Mouse (Mus musculus) liver, embryonic 14.5 days (tissue): ENCODE results near the gene Rars2. TPM values are rescaled to one million over a fixed set of nuclear protein-coding genes. Genes with fewer than 3 reads are reported as not detected.

ENCODE experiments used
- ATAC-seq: fragments of 200-750 bp; cut with Nextera tagmentation; 2 replicates; pipeline ENCODE4 v1.8.0; 2017; ENCODE audit warnings: moderate number of reproducible peaks, mild to moderate bottlenecking, moderate library complexity; ENCODE audit not compliant: insufficient read depth
- DNase-seq, 3 experiments: peaks; one replicate each; pipeline ENCODE4 v3.0.0-alpha.2; 2012 to 2013; ENCODE audit warnings: low read depth in 3 of 3, low spot score in 3 of 3
- H3K27ac ChIP-seq: fragments of 300-500 bp; sonication (generic); 2 replicates; pipeline ENCODE4 v1.5.1; 2014; ENCODE audit warnings: moderate library complexity, mild to moderate bottlenecking, control low read depth, inconsistent platforms
- H3K27me3 ChIP-seq: fragments of 300-500 bp; sonication (generic); 2 replicates; pipeline ENCODE4 v1.6.1; 2014; ENCODE audit warnings: mild to moderate bottlenecking, low read length, moderate library complexity; ENCODE audit not compliant: control insufficient read depth, insufficient read depth
- H3K36me3 ChIP-seq: fragments of 300-500 bp; sonication (generic); replicated peaks from 2 replicates; pipeline ENCODE4 v1.6.1; 2014; ENCODE audit warnings: low read depth; ENCODE audit not compliant: control insufficient read depth, insufficient read depth
- H3K4me1 ChIP-seq, 2 experiments: fragments of 200-500 bp in 1 of 2; fragments of 300-500 bp in 1 of 2; sonication (generic) in 1 of 2; replicated peaks; 2 replicates each; pipeline ENCODE4 v1.6.1; 2012 to 2014; ENCODE audit warnings: antibody characterized with exemption in 1 of 2, inconsistent platforms in 1 of 2, low read length in 1 of 2; ENCODE audit not compliant: control insufficient read depth in 2 of 2, insufficient read depth in 2 of 2
- H3K4me2 ChIP-seq: fragments of 300-500 bp; sonication (generic); 2 replicates; pipeline ENCODE4 v1.6.1; 2014; ENCODE audit warnings: low read depth, mild to moderate bottlenecking, control low read depth, moderate library complexity
- H3K4me3 ChIP-seq, 2 experiments: fragments of 200-500 bp in 1 of 2; fragments of 300-500 bp in 1 of 2; sonication (generic) in 1 of 2; 2 replicates each; pipeline ENCODE4 v1.5.1; 2012 to 2014; ENCODE audit warnings: low read depth in 2 of 2, low read length in 2 of 2, mild to moderate bottlenecking in 2 of 2, control low read depth in 1 of 2, inconsistent platforms in 1 of 2, moderate library complexity in 1 of 2; ENCODE audit not compliant: insufficient read depth in 1 of 2
- H3K9ac ChIP-seq: fragments of 300-500 bp; sonication (generic); replicated peaks from 2 replicates; pipeline ENCODE4 v1.6.1; 2014; ENCODE audit warnings: mild to moderate bottlenecking, control low read depth, moderate library complexity
- H3K9me3 ChIP-seq: fragments of 300-500 bp; sonication (generic); 2 replicates; pipeline ENCODE4 v1.6.1; 2016; ENCODE audit warnings: low read length, mixed read lengths; ENCODE audit not compliant: control insufficient read depth
- CTCF ChIP-seq: IDR thresholded peaks from 2 replicates; pipeline ENCODE4 v1.5.1; 2016; ENCODE audit warnings: antibody characterized with exemption, low read depth, control low read depth
- EP300 ChIP-seq: IDR thresholded peaks from 2 replicates; pipeline ENCODE4 v1.6.1; 2016; ENCODE audit warnings: antibody characterized with exemption, low read depth
- WGBS: fragments of 180-500 bp; shearing (Covaris S2); extraction: QIAGEN DNeasy Blood & Tissue Kit; methylation state at CpG from one replicate; pipeline ENCODE4 v1.1.7; 2014; ENCODE audit not compliant: insufficient replicate concordance; 5-methylcytosine and 5-hydroxymethylcytosine counted together
- polyA plus RNA-seq, 2 experiments: library from polyadenylated mRNA; depleted of rRNA in 1 of 2; stranded (reverse) in 1 of 2; unstranded in 1 of 2; fragments of >200 nt; fragmentation: Nextera tagmentation in 1 of 2; extraction: Ambion mirVana in 1 of 2; gene quantifications; 2 replicates each; pipeline versions ENCODE4 v1.2.1 to v1.2.3; 2012 to 2014

Gene Rars2
- polyA plus RNA-seq, 2 experiments = 17.4 to 23.5 TPM

GRCm38 (mm10) chr4:34626401-34626800 lies 11.6 kb downstream of the Rars2 start:
- H3K27ac ChIP-seq = no peak overlapping the region
- no peaks in the 10 kb centered on the region for H3K27me3 ChIP-seq
- TF ChIP-seq EP300 = no peak
- no peak for TF ChIP-seq CTCF
- no peak overlapping the region for H3K4me2 ChIP-seq
- H3K36me3 ChIP-seq = no peaks in the 10 kb centered on the region; the same call in 1 of the 2 replicates
- no peak overlapping the region for H3K4me3 ChIP-seq
- ATAC-seq = no peak
- no peak overlapping the region for H3K9ac ChIP-seq
- H3K9me3 ChIP-seq = no peaks in the 10 kb centered on the region
- H3K4me1 ChIP-seq = no peaks in the 10 kb centered on the region
- WGBS = 83% methylated on average over 6 of the region's 6 CpGs
- no peak for DNase-seq

GRCm38 (mm10) chr4:34629956-34630355 lies 15.2 kb downstream of the Rars2 start:
- WGBS = 68% methylated on average over 1 of the region's 1 CpGs
- H3K27me3 ChIP-seq = no peaks in the 10 kb centered on the region
- DNase-seq = no peak
- H3K36me3 ChIP-seq = no peaks in the 10 kb centered on the region; the same call in none of the 2 replicates
- no peak overlapping the region for H3K4me3 ChIP-seq
- no peak overlapping the region for H3K4me2 ChIP-seq
- ATAC-seq = no peak
- H3K4me1 ChIP-seq = no peaks in the 10 kb centered on the region
- no peak overlapping the region for H3K27ac ChIP-seq
- TF ChIP-seq EP300 (no peak), CTCF (no peak)
- no peaks in the 10 kb centered on the region for H3K9me3 ChIP-seq
- no peak overlapping the region for H3K9ac ChIP-seq

GRCm38 (mm10) chr4:34634129-34634528 lies 19.4 kb downstream of the Rars2 start:
- no peak overlapping the region for H3K9ac ChIP-seq
- H3K9me3 ChIP-seq = no peaks in the 10 kb centered on the region
- no peaks in the 10 kb centered on the region; the same call in none of the 2 replicates for H3K36me3 ChIP-seq
- DNase-seq (no peak), ATAC-seq (no peak)
- TF ChIP-seq CTCF (no peak), EP300 (no peak)
- H3K4me3 ChIP-seq = no peak overlapping the region
- no peak overlapping the region for H3K4me2 ChIP-seq
- WGBS = 82% methylated on average over 7 of the region's 7 CpGs
- H3K27ac ChIP-seq = no peak overlapping the region
- no peaks in the 10 kb centered on the region for H3K27me3 ChIP-seq
- no peaks in the 10 kb centered on the region for H3K4me1 ChIP-seq

- H3K4me3 ChIP-seq = no peak overlapping the region
- no peak overlapping the region for H3K9ac ChIP-seq
- no peak overlapping the region for H3K27ac ChIP-seq
- ATAC-seq (no peak), DNase-seq (no peak)
- no peak overlapping the region for H3K4me2 ChIP-seq
- H3K9me3 ChIP-seq = no peaks in the 10 kb centered on the region
- H3K4me1 ChIP-seq = no peaks in the 10 kb centered on the region
- WGBS = 66% methylated on average over 5 of the region's 5 CpGs
- TF ChIP-seq EP300 = no peak
- no peak for TF ChIP-seq CTCF
- peaks cover 6% of the 10 kb centered on the region for H3K36me3 ChIP-seq
- no peaks in the 10 kb centered on the region for H3K27me3 ChIP-seq
These were observed 21.3 kb downstream of the Rars2 start for GRCm38 (mm10) chr4:34636036-34636435.

GRCm38 (mm10) chr4:34637386-34637785 lies 22.6 kb downstream of the Rars2 start:
- no peaks in the 10 kb centered on the region for H3K4me1 ChIP-seq
- no peak overlapping the region for H3K4me2 ChIP-seq
- H3K27ac ChIP-seq = no peak overlapping the region
- TF ChIP-seq EP300 (no peak), CTCF (no peak)
- peaks cover 6% of the 10 kb centered on the region for H3K36me3 ChIP-seq
- no peaks in the 10 kb centered on the region for H3K9me3 ChIP-seq
- no peaks in the 10 kb centered on the region for H3K27me3 ChIP-seq
- no peak overlapping the region for H3K9ac ChIP-seq
- H3K4me3 ChIP-seq = no peak overlapping the region
- WGBS = 83% methylated on average over 7 of the region's 7 CpGs
- DNase-seq (no peak), ATAC-seq (no peak)
